In genomic region chr6:143152321-143152827, GRCm38 (mm10) we compare ENCODE assay signal across 10 mouse cellular contexts. TPM values are rescaled to one million over a fixed set of nuclear protein-coding genes. Genes with fewer than 3 reads are reported as not detected.
DNase-seq lines count a peak whose midpoint lies in the region; ATAC-seq and TF ChIP-seq lines count a peak whose summit lies in the region.
"Had no signal": no experiment of that assay in that cellular context is flagged by ENCODE, and none has a peak within 500 bp of the region (broad histone marks: within the 10 kb centered on the region; RNA-seq: fewer than 3 reads in every experiment).

No protein-coding gene starts in this region.

- no peak overlapping the region for H3K9ac ChIP-seq in hindbrain, embryonic 12.5 days
- H3K9ac ChIP-seq in kidney, embryonic 15.5 days: no peak overlapping the region
- no peak overlapping the region for H3K9ac ChIP-seq in neural tube, embryonic 11.5 days (ENCODE audit: low read length)

- DNase-seq in hindbrain, embryonic 10.5 days (ENCODE audit: low spot score): peak; percentile 47
- peak; percentile 36 for DNase-seq in brain, embryonic 14.5 days (ENCODE audit: low read depth)
- peak; percentile 37 for DNase-seq in neural tube, embryonic 11.5 days (ENCODE audit: low spot score)
- no peak for DNase-seq in cerebellum, adult 18-20 months
- no peak for DNase-seq in gastrocnemius, postnatal 4 days (ENCODE audit: low spot score in 2 of 2)
- no peak for DNase-seq in c-Kit-positive CD71-positive TER-119-positive erythroid progenitor cells, embryonic 14.5 days (ENCODE audit: low spot score)
- DNase-seq: thymus, postnatal 14 days had no signal

- peaks cover 4% of the 10 kb centered on the region; the same call in 1 of the 2 replicates for H3K27me3 ChIP-seq in hindbrain, embryonic 10.5 days (ENCODE audit: insufficient read depth, poor library complexity, severe bottlenecking)
- H3K27me3 ChIP-seq in hindbrain, embryonic 12.5 days: 0 out of 2 replicates have a peak, but pooled peaks cover 3% of the 10 kb centered on the region
- no peaks in the 10 kb centered on the region for H3K27me3 ChIP-seq in kidney, embryonic 15.5 days
- H3K27me3 ChIP-seq in neural tube, embryonic 11.5 days (ENCODE audit: control insufficient read depth, insufficient read depth, low read length): no peaks in the 10 kb centered on the region

- no peak for ATAC-seq in hindbrain, embryonic 12.5 days (ENCODE audit: low FRiP score)
- peak; percentile 90 for ATAC-seq in kidney, embryonic 15.5 days (replicated peaks; ENCODE audit: low FRiP score)
- ATAC-seq in neural tube, embryonic 11.5 days (ENCODE audit: insufficient read depth, low FRiP score, low TSS enrichment): peak; percentile 60
- ATAC-seq: forebrain, embryonic 14.5 days had no signal

- no peak overlapping the region for H3K4me3 ChIP-seq in hindbrain, embryonic 10.5 days
- H3K4me3 ChIP-seq in hindbrain, embryonic 12.5 days: no peak overlapping the region
- no peak overlapping the region for H3K4me3 ChIP-seq in kidney, embryonic 15.5 days (replicated peaks)
- no peak overlapping the region for H3K4me3 ChIP-seq in neural tube, embryonic 11.5 days (ENCODE audit: low read depth, low read length)

- no peaks in the 10 kb centered on the region for H3K36me3 ChIP-seq in hindbrain, embryonic 10.5 days
- no peaks in the 10 kb centered on the region for H3K36me3 ChIP-seq in hindbrain, embryonic 12.5 days
- H3K36me3 ChIP-seq in kidney, embryonic 15.5 days: no peaks in the 10 kb centered on the region
- H3K36me3 ChIP-seq in neural tube, embryonic 11.5 days (ENCODE audit: control insufficient read depth, insufficient read depth, low read length): no peaks in the 10 kb centered on the region

- no peak overlapping the region for H3K27ac ChIP-seq in hindbrain, embryonic 10.5 days
- H3K27ac ChIP-seq in hindbrain, embryonic 12.5 days: no peak overlapping the region
- H3K27ac ChIP-seq in kidney, embryonic 15.5 days: peak overlapping the region; percentile 80
- no peak overlapping the region for H3K27ac ChIP-seq in neural tube, embryonic 11.5 days (ENCODE audit: low read depth, low read length)

- TF ChIP-seq CTCF in brain, embryonic 14.5 days (IDR thresholded peaks at IDR 0.05; ENCODE audit: borderline replicate concordance, extremely low read depth, insufficient read depth, insufficient read length): no peak

- H3K4me1 ChIP-seq in hindbrain, embryonic 10.5 days (replicated peaks): peaks cover 30% of the 10 kb centered on the region
- H3K4me1 ChIP-seq in hindbrain, embryonic 12.5 days: 0 out of 2 replicates have a peak, but pooled peaks cover 9% of the 10 kb centered on the region
- peaks cover 66% of the 10 kb centered on the region for H3K4me1 ChIP-seq in kidney, embryonic 15.5 days
- peaks cover 6% of the 10 kb centered on the region; the same call in 1 of the 2 replicates for H3K4me1 ChIP-seq in neural tube, embryonic 11.5 days (ENCODE audit: control insufficient read depth, insufficient read depth, low read length)

- no peak overlapping the region for H3K4me2 ChIP-seq in hindbrain, embryonic 12.5 days (replicated peaks)
- peak overlapping the region; percentile 35 for H3K4me2 ChIP-seq in kidney, embryonic 15.5 days
- H3K4me2 ChIP-seq in neural tube, embryonic 11.5 days (ENCODE audit: low read depth): no peak overlapping the region

- WGBS in hindbrain, embryonic 10.5 days: 23% methylated on average over 9 of the region's 9 CpGs
- 15% methylated on average over 9 of the region's 9 CpGs for WGBS in hindbrain, embryonic 12.5 days
- 15% methylated on average over 9 of the region's 9 CpGs for WGBS in kidney, embryonic 15.5 days
- WGBS in neural tube, embryonic 11.5 days: 16% methylated on average over 9 of the region's 9 CpGs

- H3K9me3 ChIP-seq in hindbrain, embryonic 10.5 days: no peaks in the 10 kb centered on the region
- H3K9me3 ChIP-seq in hindbrain, embryonic 12.5 days (replicated peaks): no peaks in the 10 kb centered on the region
- no peaks in the 10 kb centered on the region for H3K9me3 ChIP-seq in kidney, embryonic 15.5 days (replicated peaks)
- no peaks in the 10 kb centered on the region for H3K9me3 ChIP-seq in neural tube, embryonic 11.5 days (ENCODE audit: control insufficient read depth, low read length)

- TF ChIP-seq POLR2A in brain, embryonic 14.5 days (IDR thresholded peaks at IDR 0.05; ENCODE audit: borderline replicate concordance, extremely low read depth, insufficient read depth, insufficient read length, poor library complexity, severe bottlenecking): no peak

RNA-seq across cellular contexts. Expression of gene Etnk1, which starts 14.6 kb away (rescaled TPM):
- polyA plus RNA-seq in hindbrain, embryonic 10.5 days (2016; fragmentation: Nextera tagmentation; extraction: Ambion mirVana): 19.7 and 22.9 TPM in 2 replicates
- polyA plus RNA-seq in hindbrain, embryonic 12.5 days (2016; fragmentation: Nextera tagmentation; extraction: Ambion mirVana): 43.4 and 45.9 TPM in 2 replicates
- 102 and 103 TPM in 2 replicates for polyA plus RNA-seq in brain, embryonic 14.5 days (2012; rRNA removed)
- polyA plus RNA-seq in kidney, embryonic 15.5 days (2015; fragmentation: Nextera tagmentation; extraction: Ambion mirVana): 26.4 and 28.2 TPM in 2 replicates
- polyA plus RNA-seq in neural tube, embryonic 11.5 days (2014; fragmentation: Nextera tagmentation; extraction: Ambion mirVana): 35.0 and 37.0 TPM in 2 replicates
- 10 to 100 TPM; 21.3 to 23.1 TPM for total RNA-seq in gastrocnemius, postnatal 4 days (2021)

RNA-seq across cellular contexts. Expression of gene C2cd5, which starts 52.4 kb away (rescaled TPM):
- 35.3 and 37.4 TPM in 2 replicates for polyA plus RNA-seq in hindbrain, embryonic 10.5 days (2016; fragmentation: Nextera tagmentation; extraction: Ambion mirVana)
- 51.0 and 52.6 TPM in 2 replicates for polyA plus RNA-seq in hindbrain, embryonic 12.5 days (2016; fragmentation: Nextera tagmentation; extraction: Ambion mirVana)
- 77.8 and 93.5 TPM in 2 replicates for polyA plus RNA-seq in brain, embryonic 14.5 days (2012; rRNA removed)
- 31.5 and 34.3 TPM in 2 replicates for polyA plus RNA-seq in kidney, embryonic 15.5 days (2015; fragmentation: Nextera tagmentation; extraction: Ambion mirVana)
- polyA plus RNA-seq in neural tube, embryonic 11.5 days (2014; fragmentation: Nextera tagmentation; extraction: Ambion mirVana): 32.5 and 34.8 TPM in 2 replicates
- total RNA-seq in gastrocnemius, postnatal 4 days (2021): 10 to 100 TPM; 22.8 to 27.9 TPM

Comparison
In these comparisons a context has a peak if more than half of its experiments do, and no peak if none do; other contexts are left out.
1. DNase-seq: peak in hindbrain, embryonic 10.5 days (single experiment), brain, embryonic 14.5 days (single experiment) and neural tube, embryonic 11.5 days (single experiment); none in cerebellum, adult 18-20 months (0 of 2), gastrocnemius, postnatal 4 days (0 of 2) and c-Kit-positive CD71-positive TER-119-positive erythroid progenitor cells, embryonic 14.5 days (single experiment).